ENCODE assay signal across 10 mouse cellular contexts in the genomic region with DNA sequence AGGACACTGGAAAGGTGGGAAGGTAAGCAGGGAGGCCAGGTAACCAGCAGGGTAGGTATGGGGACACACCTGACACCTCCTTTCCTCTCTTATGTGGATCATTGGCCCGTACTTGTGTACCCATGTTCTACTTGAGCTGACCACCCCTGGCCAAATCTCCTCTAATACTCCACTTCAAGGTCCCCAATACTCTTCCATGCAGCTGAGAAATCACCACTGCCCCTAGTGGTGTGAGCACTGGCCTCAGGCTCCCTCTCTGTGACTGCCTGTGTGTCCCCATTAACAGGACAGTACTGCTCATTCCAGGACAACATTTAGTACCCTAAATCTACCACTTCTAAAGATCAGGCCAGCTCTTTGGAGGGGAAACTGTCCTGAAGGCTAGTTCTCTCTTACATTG. TPM values are rescaled to one million over a fixed set of nuclear protein-coding genes. Genes with fewer than 3 reads are reported as not detected.
DNase-seq lines count a peak whose midpoint lies in the region; ATAC-seq and TF ChIP-seq lines count a peak whose summit lies in the region.
"Had no signal": no experiment of that assay in that cellular context is flagged by ENCODE, and none has a peak within 500 bp of the region (broad histone marks: within the 10 kb centered on the region; RNA-seq: fewer than 3 reads in every experiment).

No protein-coding gene starts in this region.

- no peaks in the 10 kb centered on the region for H3K9me3 ChIP-seq in forebrain, embryonic 14.5 days (replicated peaks; ENCODE audit: control insufficient read depth, low read length)
- H3K9me3 ChIP-seq in forebrain, embryonic 13.5 days (replicated peaks), result no peaks in the 10 kb centered on the region
- H3K9me3 ChIP-seq in hindbrain, embryonic 16.5 days (ENCODE audit: control insufficient read depth, low read length), result no peaks in the 10 kb centered on the region

- H3K9ac ChIP-seq in forebrain, embryonic 14.5 days (ENCODE audit: low read length), result no peak overlapping the region
- no peak overlapping the region for H3K9ac ChIP-seq in forebrain, embryonic 13.5 days
- no peak overlapping the region for H3K9ac ChIP-seq in hindbrain, embryonic 16.5 days (ENCODE audit: low read depth, low read length)
- H3K9ac ChIP-seq: heart, embryonic 12.5 days had no signal

- TF ChIP-seq CTCF in lung, adult 2 months (IDR thresholded peaks at IDR 0.05; ENCODE audit: insufficient read depth, low read length), result 0 out of 2 replicates have a peak, but pooled peaks have one; percentile 2

- peak overlapping the region; percentile 85; the same call in 1 of the 2 replicates for H3K4me2 ChIP-seq in forebrain, embryonic 14.5 days (ENCODE audit: low read length)
- no peak overlapping the region for H3K4me2 ChIP-seq in forebrain, embryonic 13.5 days
- H3K4me2 ChIP-seq in hindbrain, embryonic 16.5 days (ENCODE audit: low read length), result peak overlapping the region; percentile 87

- no peak for ATAC-seq in forebrain, embryonic 14.5 days
- ATAC-seq in forebrain, embryonic 13.5 days, result no peak
- no peak for ATAC-seq in hindbrain, embryonic 16.5 days

- no peak for TF ChIP-seq POLR2A in lung, adult 2 months (IDR thresholded peaks at IDR 0.05; ENCODE audit: borderline replicate concordance, extremely low read depth, low read depth, low read length)

- no peaks in the 10 kb centered on the region for H3K27me3 ChIP-seq in forebrain, embryonic 14.5 days (replicated peaks; ENCODE audit: control insufficient read depth, insufficient read depth, low read length)
- H3K27me3 ChIP-seq in forebrain, embryonic 13.5 days, result no peaks in the 10 kb centered on the region; the same call in 1 of the 2 replicates
- no peaks in the 10 kb centered on the region for H3K27me3 ChIP-seq in hindbrain, embryonic 16.5 days (replicated peaks; ENCODE audit: control insufficient read depth, insufficient read depth, low read length)

- 80% methylated on average over 1 of the region's 1 CpGs for WGBS in forebrain, embryonic 14.5 days
- WGBS in forebrain, embryonic 13.5 days, result 93% methylated on average over 1 of the region's 1 CpGs
- WGBS in lung, adult 2 months, result 71% methylated on average over 1 of the region's 1 CpGs
- 82% methylated on average over 1 of the region's 1 CpGs for WGBS in hindbrain, embryonic 16.5 days

- H3K36me3 ChIP-seq in forebrain, embryonic 14.5 days (ENCODE audit: control insufficient read depth, insufficient read depth, low read length), result peaks cover 9% of the 10 kb centered on the region
- peaks cover 9% of the 10 kb centered on the region for H3K36me3 ChIP-seq in forebrain, embryonic 13.5 days (ENCODE audit: poor library complexity, severe bottlenecking)
- H3K36me3 ChIP-seq in hindbrain, embryonic 16.5 days (ENCODE audit: control insufficient read depth, insufficient read depth, low read length), result no peaks in the 10 kb centered on the region
- H3K36me3 ChIP-seq: heart, embryonic 12.5 days had no signal

- H3K4me3 ChIP-seq in forebrain, embryonic 14.5 days (ENCODE audit: low read depth, low read length), result no peak overlapping the region
- H3K4me3 ChIP-seq in forebrain, embryonic 13.5 days, result no peak overlapping the region
- no peak overlapping the region for H3K4me3 ChIP-seq in lung, adult 2 months (replicated peaks; ENCODE audit: extremely low read depth, low read depth, low read length)
- no peak overlapping the region for H3K4me3 ChIP-seq in hindbrain, embryonic 16.5 days (ENCODE audit: low read length)
- H3K4me3 ChIP-seq: megakaryocyte, embryonic 14.5 days had no signal

- no peak overlapping the region for H3K27ac ChIP-seq in forebrain, embryonic 14.5 days (ENCODE audit: low read depth, low read length)
- H3K27ac ChIP-seq in forebrain, embryonic 13.5 days, result no peak overlapping the region
- no peak overlapping the region for H3K27ac ChIP-seq in hindbrain, embryonic 16.5 days (ENCODE audit: low read depth, low read length)

- H3K4me1 ChIP-seq in forebrain, embryonic 14.5 days (ENCODE audit: control insufficient read depth, insufficient read depth, low read length), result peaks cover 34% of the 10 kb centered on the region
- H3K4me1 ChIP-seq in forebrain, embryonic 13.5 days, result peaks cover 63% of the 10 kb centered on the region
- H3K4me1 ChIP-seq in lung, adult 2 months (ENCODE audit: control insufficient read depth, insufficient read depth, low read length), result no peaks in the 10 kb centered on the region
- peaks cover 43% of the 10 kb centered on the region for H3K4me1 ChIP-seq in hindbrain, embryonic 16.5 days (ENCODE audit: control insufficient read depth, insufficient read depth, low read depth, low read length)

- DNase-seq in forebrain, embryonic 14.5 days (ENCODE audit: low spot score), result no peak
- no peak for DNase-seq in lung, adult 2 months
- DNase-seq in lung, adult 18-20 months, result no peak
- DNase-seq in retina, embryonic 14.5 days (ENCODE audit: low spot score), result peak; percentile 52
- no peak for DNase-seq in gastrocnemius, adult 18-20 months (ENCODE audit: low spot score)
- DNase-seq: kidney, adult 11 months had no signal

RNA-seq across cellular contexts. Expression of gene Brsk2, which starts 1.5 kb away (rescaled TPM):
- polyA plus RNA-seq in forebrain, embryonic 14.5 days (2014; fragmentation: Nextera tagmentation; extraction: Ambion mirVana), result 20.8 and 21.7 TPM in 2 replicates
- 20.4 and 22.7 TPM in 2 replicates for polyA plus RNA-seq in forebrain, embryonic 13.5 days (2015; fragmentation: Nextera tagmentation; extraction: Ambion mirVana)
- 0.31 and 0.41 TPM in 2 replicates for polyA plus RNA-seq in lung, adult 2 months (2012; rRNA removed)
- 19.6 and 20.7 TPM in 2 replicates for polyA plus RNA-seq in hindbrain, embryonic 16.5 days (2015; fragmentation: Nextera tagmentation; extraction: Ambion mirVana)
- total RNA-seq in gastrocnemius, adult 18-20 months (2021), result under 1 TPM; 0.09 to 0.19 TPM

RNA-seq across cellular contexts. Expression of gene Tollip, which starts 29.7 kb away (rescaled TPM):
- polyA plus RNA-seq in forebrain, embryonic 14.5 days (2014; fragmentation: Nextera tagmentation; extraction: Ambion mirVana), result 74.0 and 87.3 TPM in 2 replicates
- 66.4 and 75.2 TPM in 2 replicates for polyA plus RNA-seq in forebrain, embryonic 13.5 days (2015; fragmentation: Nextera tagmentation; extraction: Ambion mirVana)
- 82.2 and 99.6 TPM in 2 replicates for polyA plus RNA-seq in lung, adult 2 months (2012; rRNA removed)
- polyA plus RNA-seq in hindbrain, embryonic 16.5 days (2015; fragmentation: Nextera tagmentation; extraction: Ambion mirVana), result 77.3 and 84.7 TPM in 2 replicates
- 10 to 100 TPM; 30.1 to 34.3 TPM for total RNA-seq in gastrocnemius, adult 18-20 months (2021)

Comparison
In these comparisons a context has a peak if more than half of its experiments do, and no peak if none do; other contexts are left out.
1. RNA of gene Brsk2, which starts 1.5 kb away (polyA plus RNA-seq): 20.8 to 21.7 TPM in forebrain, embryonic 14.5 days, 20.4 to 22.7 TPM in forebrain, embryonic 13.5 days and 19.6 to 20.7 TPM in hindbrain, embryonic 16.5 days; 0.31 to 0.41 TPM in lung, adult 2 months; every median in the first group is over 10 times any median in the second.